Mouse (Mus musculus): ENCODE measurements around the gene Med10. TPM values are rescaled to one million over a fixed set of nuclear protein-coding genes. Genes with fewer than 3 reads are reported as not detected.

Med10 gene
- polyA plus RNA-seq, 1 experiment from 2014 or later, result 149 TPM

- no peak overlapping the region for H3K4me2 ChIP-seq (ENCODE audit: low read depth, low read length)
- 69% methylated on average over 5 of the region's 5 CpGs for WGBS
- no peaks in the 10 kb centered on the region for H3K9me3 ChIP-seq (ENCODE audit: control insufficient read depth, low read length)
- H3K9ac ChIP-seq (replicated peaks; ENCODE audit: low read depth, low read length), result no peak overlapping the region
- H3K27ac ChIP-seq (ENCODE audit: low read depth, low read length), result no peak overlapping the region
- H3K4me1 ChIP-seq (ENCODE audit: control insufficient read depth, insufficient read depth, low read length), result 0 out of 2 replicates have a peak, but pooled peaks cover 3% of the 10 kb centered on the region
- ATAC-seq (ENCODE audit: low read depth), result no peak
- no peaks in the 10 kb centered on the region for H3K36me3 ChIP-seq (ENCODE audit: control insufficient read depth, insufficient read depth, low read length)
- no peak overlapping the region for H3K4me3 ChIP-seq (ENCODE audit: low read depth, low read length)
- no peaks in the 10 kb centered on the region for H3K27me3 ChIP-seq (ENCODE audit: control insufficient read depth, insufficient read depth, low read length)
These were observed 13.5 kb upstream of the Med10 start for GRCm38 (mm10) chr13:69788704-69789103.

GRCm38 (mm10) chr13:69791814-69792213 is 10.4 kb upstream of the Med10 start:
- Histone ChIP-seq H3K9ac (replicated peaks; ENCODE audit: low read depth, low read length) (no peak overlapping the region), H3K4me3 (ENCODE audit: low read depth, low read length) (no peak overlapping the region), H3K4me1 (ENCODE audit: control insufficient read depth, insufficient read depth, low read length) (0 out of 2 replicates have a peak, but pooled peaks cover 3% of the 10 kb centered on the region), H3K27ac (ENCODE audit: low read depth, low read length) (no peak overlapping the region), H3K4me2 (ENCODE audit: low read depth, low read length) (no peak overlapping the region), H3K36me3 (ENCODE audit: control insufficient read depth, insufficient read depth, low read length) (no peaks in the 10 kb centered on the region), H3K27me3 (ENCODE audit: control insufficient read depth, insufficient read depth, low read length) (no peaks in the 10 kb centered on the region), H3K9me3 (ENCODE audit: control insufficient read depth, low read length) (no peaks in the 10 kb centered on the region)
- ATAC-seq (ENCODE audit: low read depth), result peak; percentile 48; the same call in 1 of the 2 replicates
- 82% methylated on average over 1 of the region's 1 CpGs for WGBS

GRCm38 (mm10) chr13:69792541-69793009 is 9.6 kb upstream of the Med10 start:
- 0 out of 2 replicates have a peak, but pooled peaks cover 3% of the 10 kb centered on the region for H3K4me1 ChIP-seq (ENCODE audit: control insufficient read depth, insufficient read depth, low read length)
- H3K9me3 ChIP-seq (ENCODE audit: control insufficient read depth, low read length), result no peaks in the 10 kb centered on the region
- H3K9ac ChIP-seq (replicated peaks; ENCODE audit: low read depth, low read length), result 0 out of 2 replicates have a peak overlapping the region, but pooled peaks have one; percentile 37
- ATAC-seq (ENCODE audit: low read depth), result peak; percentile 86; the same call in 1 of the 2 replicates
- no peak overlapping the region for H3K4me3 ChIP-seq (ENCODE audit: low read depth, low read length)
- no peaks in the 10 kb centered on the region for H3K36me3 ChIP-seq (ENCODE audit: control insufficient read depth, insufficient read depth, low read length)
- WGBS, result 28% methylated on average over 12 of the region's 12 CpGs
- H3K27me3 ChIP-seq (ENCODE audit: control insufficient read depth, insufficient read depth, low read length), result no peaks in the 10 kb centered on the region
- H3K4me2 ChIP-seq (ENCODE audit: low read depth, low read length), result no peak overlapping the region
- H3K27ac ChIP-seq (ENCODE audit: low read depth, low read length), result no peak overlapping the region; the same call in 1 of the 2 replicates

- ATAC-seq (ENCODE audit: low read depth), result no peak
- Histone ChIP-seq H3K36me3 (ENCODE audit: control insufficient read depth, insufficient read depth, low read length) (no peaks in the 10 kb centered on the region), H3K9ac (replicated peaks; ENCODE audit: low read depth, low read length) (no peak overlapping the region), H3K27ac (ENCODE audit: low read depth, low read length) (no peak overlapping the region), H3K4me3 (ENCODE audit: low read depth, low read length) (no peak overlapping the region), H3K27me3 (ENCODE audit: control insufficient read depth, insufficient read depth, low read length) (no peaks in the 10 kb centered on the region), H3K9me3 (ENCODE audit: control insufficient read depth, low read length) (no peaks in the 10 kb centered on the region), H3K4me1 (ENCODE audit: control insufficient read depth, insufficient read depth, low read length) (0 out of 2 replicates have a peak, but pooled peaks cover 3% of the 10 kb centered on the region), H3K4me2 (ENCODE audit: low read depth, low read length) (no peak overlapping the region)
- 68% methylated on average over 7 of the region's 7 CpGs for WGBS
These were observed 7.4 kb upstream of the Med10 start for GRCm38 (mm10) chr13:69794808-69795207.

DNA sequence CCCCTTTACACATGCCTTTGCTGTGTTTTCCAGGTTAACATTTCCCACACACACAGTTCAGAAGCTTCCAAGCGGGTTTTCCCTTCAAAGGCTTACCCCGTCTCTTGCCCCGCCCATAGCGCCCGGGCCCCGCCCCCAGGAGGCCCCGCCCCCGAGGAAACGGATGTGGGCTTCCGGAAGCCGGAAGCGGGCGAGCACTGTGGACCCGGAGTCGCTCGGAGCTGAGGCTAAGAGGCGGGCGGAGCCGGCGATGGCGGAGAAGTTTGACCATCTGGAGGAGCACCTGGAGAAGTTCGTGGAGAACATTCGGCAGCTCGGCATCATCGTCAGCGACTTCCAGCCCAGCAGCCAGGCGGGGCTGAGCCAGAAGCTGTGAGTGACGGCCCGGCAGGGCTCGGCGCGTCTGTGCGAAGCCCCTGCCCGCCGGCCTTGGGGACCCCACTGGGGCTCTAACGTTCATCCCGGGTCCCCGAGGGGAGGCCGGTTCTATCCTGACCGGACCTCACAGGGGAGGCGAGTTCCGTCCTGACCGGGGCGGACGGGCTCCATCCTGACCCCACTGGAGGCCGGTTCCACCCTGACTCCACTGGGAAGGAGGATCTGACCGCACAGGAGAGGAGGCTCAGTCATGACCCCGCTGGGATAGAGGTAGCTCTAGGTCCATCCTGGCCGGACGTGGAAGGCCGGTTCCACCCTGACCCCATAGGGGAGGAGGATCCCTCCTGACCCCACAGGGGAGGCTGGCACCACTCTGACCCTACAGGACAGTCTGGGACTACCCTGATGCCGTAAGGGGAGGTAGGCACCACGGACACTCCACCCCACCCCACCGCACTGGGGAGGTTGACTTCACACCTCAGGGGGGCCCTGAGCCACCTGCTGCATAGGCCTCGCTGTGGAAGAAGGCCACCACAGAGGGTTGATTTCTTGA is 7.8 kb downstream of the Med10 start:
- Histone ChIP-seq H3K9me3 (ENCODE audit: control insufficient read depth, low read length) (no peaks in the 10 kb centered on the region), H3K27ac (ENCODE audit: low read depth, low read length) (no peak overlapping the region), H3K4me1 (ENCODE audit: control insufficient read depth, insufficient read depth, low read length) (peaks cover 13% of the 10 kb centered on the region), H3K27me3 (ENCODE audit: control insufficient read depth, insufficient read depth, low read length) (no peaks in the 10 kb centered on the region), H3K4me3 (ENCODE audit: low read depth, low read length) (peak overlapping the region; percentile 94), H3K9ac (replicated peaks; ENCODE audit: low read depth, low read length) (peak overlapping the region; percentile 84), H3K36me3 (ENCODE audit: control insufficient read depth, insufficient read depth, low read length) (peaks cover 19% of the 10 kb centered on the region), H3K4me2 (ENCODE audit: low read depth, low read length) (peak overlapping the region; percentile 98)
- WGBS, result 1% methylated on average over 50 of the region's 55 CpGs
- peak; percentile 97 for ATAC-seq (ENCODE audit: low read depth)

- Histone ChIP-seq H3K36me3 (ENCODE audit: control insufficient read depth, insufficient read depth, low read length) (peaks cover 22% of the 10 kb centered on the region), H3K4me3 (ENCODE audit: low read depth, low read length) (peak overlapping the region; percentile 94), H3K4me2 (ENCODE audit: low read depth, low read length) (peak overlapping the region; percentile 98), H3K9ac (replicated peaks; ENCODE audit: low read depth, low read length) (no peak overlapping the region), H3K27me3 (ENCODE audit: control insufficient read depth, insufficient read depth, low read length) (no peaks in the 10 kb centered on the region), H3K9me3 (ENCODE audit: control insufficient read depth, low read length) (no peaks in the 10 kb centered on the region), H3K27ac (ENCODE audit: low read depth, low read length) (no peak overlapping the region), H3K4me1 (ENCODE audit: control insufficient read depth, insufficient read depth, low read length) (peaks cover 13% of the 10 kb centered on the region)
- no peak for ATAC-seq (ENCODE audit: low read depth)
- WGBS, result 91% methylated on average over 14 of the region's 14 CpGs
These were observed 8.9 kb downstream of the Med10 start for GRCm38 (mm10) chr13:69810936-69811680.

GRCm38 (mm10) chr13:69813870-69814269 is 11.7 kb downstream of the Med10 start:
- Histone ChIP-seq H3K4me2 (ENCODE audit: low read depth, low read length) (no peak overlapping the region), H3K4me3 (ENCODE audit: low read depth, low read length) (no peak overlapping the region), H3K27me3 (ENCODE audit: control insufficient read depth, insufficient read depth, low read length) (no peaks in the 10 kb centered on the region), H3K9ac (replicated peaks; ENCODE audit: low read depth, low read length) (no peak overlapping the region), H3K36me3 (ENCODE audit: control insufficient read depth, insufficient read depth, low read length) (peaks cover 31% of the 10 kb centered on the region), H3K4me1 (ENCODE audit: control insufficient read depth, insufficient read depth, low read length) (peaks cover 13% of the 10 kb centered on the region), H3K27ac (ENCODE audit: low read depth, low read length) (no peak overlapping the region), H3K9me3 (ENCODE audit: control insufficient read depth, low read length) (no peaks in the 10 kb centered on the region)
- ATAC-seq (ENCODE audit: low read depth), result no peak
- WGBS, result 95% methylated on average over 5 of the region's 5 CpGs

DNA sequence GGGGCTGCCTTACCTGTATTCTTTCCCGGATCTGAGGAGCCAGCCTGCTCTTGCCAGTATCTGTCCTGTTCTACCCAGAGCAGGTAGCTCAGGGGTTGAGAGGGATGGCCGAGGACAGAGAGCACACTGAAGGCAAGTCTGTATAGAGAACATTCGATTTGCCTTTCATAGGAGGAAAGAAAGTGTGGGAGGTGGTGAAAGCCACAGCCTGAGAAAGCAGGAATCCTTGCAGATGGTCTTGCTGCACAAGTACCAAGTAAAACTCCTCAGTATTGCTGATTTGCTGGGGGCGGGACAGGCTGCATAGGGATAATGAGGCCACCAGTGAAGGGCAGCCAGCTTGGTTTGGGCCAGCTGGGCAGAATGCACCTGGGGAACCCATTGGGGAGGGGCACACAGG is 16.1 kb downstream of the Med10 start:
- H3K4me2 ChIP-seq (ENCODE audit: low read depth, low read length), result no peak overlapping the region
- 95% methylated on average over 4 of the region's 4 CpGs for WGBS
- ATAC-seq (ENCODE audit: low read depth), result no peak

More for the DNA sequence above, 16.1 kb downstream of the Med10 start:
- no peak overlapping the region for H3K9ac ChIP-seq (replicated peaks; ENCODE audit: low read depth, low read length)
- H3K27ac ChIP-seq (ENCODE audit: low read depth, low read length), result no peak overlapping the region
- no peaks in the 10 kb centered on the region for H3K4me1 ChIP-seq (ENCODE audit: control insufficient read depth, insufficient read depth, low read length)
- peaks cover 28% of the 10 kb centered on the region for H3K36me3 ChIP-seq (ENCODE audit: control insufficient read depth, insufficient read depth, low read length)
- H3K9me3 ChIP-seq (ENCODE audit: control insufficient read depth, low read length), result no peaks in the 10 kb centered on the region
- no peaks in the 10 kb centered on the region for H3K27me3 ChIP-seq (ENCODE audit: control insufficient read depth, insufficient read depth, low read length)
- H3K4me3 ChIP-seq (ENCODE audit: low read depth, low read length), result no peak overlapping the region

Measured in neural tube, embryonic 14.5 days (tissue).